Mouse (Mus musculus): ENCODE measurements around the gene Nob1.
A peak's percentile ranks its signal among the peaks of the same experiment; 100 is the strongest.

The Nob1 gene

GRCm38 (mm10) chr8:107424597-107425229 is at the start of gene Nob1:
Nob1 (minus strand) TSS chr8:107425051.
- DNase-seq (ENCODE audit: low spot score): peak; percentile 99

GRCm38 (mm10) chr8:107473369-107473768 is 48.5 kb upstream of the Nob1 start:
- no peak for DNase-seq (ENCODE audit: low spot score)

- DNase-seq (ENCODE audit: low spot score): no peak
Observed at GRCm38 (mm10) chr8:107472403-107473100, 47.7 kb upstream of the Nob1 start.

- DNase-seq (ENCODE audit: low spot score): no peak
Observed at GRCm38 (mm10) chr8:107470302-107470701, 45.5 kb upstream of the Nob1 start.

- no peak for DNase-seq (ENCODE audit: low spot score)
Observed at GRCm38 (mm10) chr8:107468811-107469302, 44.0 kb upstream of the Nob1 start.

- DNase-seq (ENCODE audit: low spot score): no peak
Observed at GRCm38 (mm10) chr8:107466642-107467041, 41.8 kb upstream of the Nob1 start.

GRCm38 (mm10) chr8:107465332-107465990 is 40.6 kb upstream of the Nob1 start:
- DNase-seq (ENCODE audit: low spot score): no peak

- DNase-seq (ENCODE audit: low spot score): no peak
Observed at GRCm38 (mm10) chr8:107462423-107462822, 37.6 kb upstream of the Nob1 start.

GRCm38 (mm10) chr8:107458281-107458680 is 33.4 kb upstream of the Nob1 start:
- DNase-seq (ENCODE audit: low spot score): no peak

- no peak for DNase-seq (ENCODE audit: low spot score)
Observed at GRCm38 (mm10) chr8:107457725-107458124, 32.9 kb upstream of the Nob1 start.

- DNase-seq (ENCODE audit: low spot score): peak; percentile 58
Observed at GRCm38 (mm10) chr8:107455268-107455667, 30.4 kb upstream of the Nob1 start.

- no peak for DNase-seq (ENCODE audit: low spot score)
Observed at GRCm38 (mm10) chr8:107453386-107453785, 28.5 kb upstream of the Nob1 start.

GRCm38 (mm10) chr8:107451414-107452066 is 26.7 kb upstream of the Nob1 start:
- DNase-seq (ENCODE audit: low spot score): no peak

- no peak for DNase-seq (ENCODE audit: low spot score)
Observed at GRCm38 (mm10) chr8:107449655-107450054, 24.8 kb upstream of the Nob1 start.

GRCm38 (mm10) chr8:107449130-107449529 is 24.3 kb upstream of the Nob1 start:
- no peak for DNase-seq (ENCODE audit: low spot score)

- DNase-seq (ENCODE audit: low spot score): no peak
Observed at GRCm38 (mm10) chr8:107448382-107448889, 23.6 kb upstream of the Nob1 start.

GRCm38 (mm10) chr8:107447713-107448112 is 22.9 kb upstream of the Nob1 start:
- no peak for DNase-seq (ENCODE audit: low spot score)

- DNase-seq (ENCODE audit: low spot score): no peak
Observed at GRCm38 (mm10) chr8:107444626-107445025, 19.8 kb upstream of the Nob1 start.

- no peak for DNase-seq (ENCODE audit: low spot score)
Observed at GRCm38 (mm10) chr8:107439880-107440625, 15.2 kb upstream of the Nob1 start.

GRCm38 (mm10) chr8:107437711-107438110 is 12.9 kb upstream of the Nob1 start:
- DNase-seq (ENCODE audit: low spot score): no peak

GRCm38 (mm10) chr8:107436841-107437421 is 12.1 kb upstream of the Nob1 start:
- DNase-seq (ENCODE audit: low spot score): no peak

All from testis, postnatal 10 days (tissue).